Mouse (Mus musculus): ENCODE results near the gene Pxmp4.

The Pxmp4 gene

GRCm38 (mm10) chr2:154603638-154604153 is at the start of gene Pxmp4:
Gene Pxmp4, minus strand, starts transcription at chr2:154603708.
- DNase-seq (ENCODE audit: low spot score) = peak; percentile 98

GRCm38 (mm10) chr2:154651363-154651762 is 47.9 kb upstream of the Pxmp4 start, which contains the start of gene Chmp4b:
Gene Chmp4b, plus strand, starts transcription at chr2:154651705.
- DNase-seq (ENCODE audit: low spot score) = no peak

GRCm38 (mm10) chr2:154650404-154650803 is 46.9 kb upstream of the Pxmp4 start:
- DNase-seq (ENCODE audit: low spot score) = no peak

- DNase-seq (ENCODE audit: low spot score) = no peak
These were observed 44.6 kb upstream of the Pxmp4 start for GRCm38 (mm10) chr2:154648086-154648485.

- no peak for DNase-seq (ENCODE audit: low spot score)
These were observed 43.1 kb upstream of the Pxmp4 start for GRCm38 (mm10) chr2:154646634-154647033.

- DNase-seq (ENCODE audit: low spot score) = no peak
These were observed 39.3 kb upstream of the Pxmp4 start for GRCm38 (mm10) chr2:154642712-154643385.

- no peak for DNase-seq (ENCODE audit: low spot score)
These were observed 38.5 kb upstream of the Pxmp4 start for GRCm38 (mm10) chr2:154642005-154642459.

GRCm38 (mm10) chr2:154641176-154641575 is 37.7 kb upstream of the Pxmp4 start:
- no peak for DNase-seq (ENCODE audit: low spot score)

- DNase-seq (ENCODE audit: low spot score) = no peak
These were observed 35.6 kb upstream of the Pxmp4 start for GRCm38 (mm10) chr2:154639115-154639514.

- DNase-seq (ENCODE audit: low spot score) = no peak
These were observed 35.0 kb upstream of the Pxmp4 start for GRCm38 (mm10) chr2:154638521-154638920.

GRCm38 (mm10) chr2:154635826-154636225 is 32.3 kb upstream of the Pxmp4 start:
- DNase-seq (ENCODE audit: low spot score) = no peak

- DNase-seq (ENCODE audit: low spot score) = peak; percentile 63
These were observed 30.6 kb upstream of the Pxmp4 start for GRCm38 (mm10) chr2:154633876-154634644.

- peak; percentile 64 for DNase-seq (ENCODE audit: low spot score)
These were observed 29.7 kb upstream of the Pxmp4 start for GRCm38 (mm10) chr2:154633039-154633742.

- peak; percentile 88 for DNase-seq (ENCODE audit: low spot score)
These were observed 28.8 kb upstream of the Pxmp4 start for GRCm38 (mm10) chr2:154632203-154632780.

GRCm38 (mm10) chr2:154630531-154630930 is 27.0 kb upstream of the Pxmp4 start:
- DNase-seq (ENCODE audit: low spot score) = no peak

- DNase-seq (ENCODE audit: low spot score) = no peak
These were observed 20.6 kb upstream of the Pxmp4 start for GRCm38 (mm10) chr2:154624137-154624536.

- no peak for DNase-seq (ENCODE audit: low spot score)
These were observed 18.2 kb upstream of the Pxmp4 start for GRCm38 (mm10) chr2:154621684-154622083.

- DNase-seq (ENCODE audit: low spot score) = no peak
These were observed 13.6 kb upstream of the Pxmp4 start for GRCm38 (mm10) chr2:154617061-154617460.

GRCm38 (mm10) chr2:154615674-154616073 is 12.2 kb upstream of the Pxmp4 start:
- DNase-seq (ENCODE audit: low spot score) = peak; percentile 74

- no peak for DNase-seq (ENCODE audit: low spot score)
These were observed 11.5 kb upstream of the Pxmp4 start for GRCm38 (mm10) chr2:154614841-154615576.
